Mouse (Mus musculus): ENCODE measurements at regions not wholly inside any gene's neighbourhood (a gene's known extent, or its start where the extent isn't known, plus 50 kb on each side); places are given as distances from the start of the nearest gene placed in this dataset.

DNA sequence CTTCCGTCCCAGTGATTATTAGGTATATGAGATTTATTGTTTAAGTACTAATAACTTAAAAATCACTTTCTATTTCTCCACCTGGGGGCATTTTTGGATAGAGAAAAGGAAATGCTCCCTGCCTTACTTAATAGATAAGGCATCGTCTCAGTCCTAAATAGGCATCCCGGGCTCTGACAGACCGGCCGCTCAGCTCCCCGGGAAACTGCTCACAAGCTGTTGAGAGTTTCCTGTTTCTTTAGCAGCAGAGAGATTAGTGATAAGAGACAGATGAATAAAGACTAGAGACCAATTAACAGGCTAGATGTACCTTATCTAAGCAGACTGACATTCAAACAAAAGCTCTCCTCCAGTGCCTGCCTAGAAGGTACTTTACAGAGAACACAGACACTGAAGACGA, 148.4 kb downstream of the Slc15a5 start:
- DNase-seq: peak; percentile 9

DNA sequence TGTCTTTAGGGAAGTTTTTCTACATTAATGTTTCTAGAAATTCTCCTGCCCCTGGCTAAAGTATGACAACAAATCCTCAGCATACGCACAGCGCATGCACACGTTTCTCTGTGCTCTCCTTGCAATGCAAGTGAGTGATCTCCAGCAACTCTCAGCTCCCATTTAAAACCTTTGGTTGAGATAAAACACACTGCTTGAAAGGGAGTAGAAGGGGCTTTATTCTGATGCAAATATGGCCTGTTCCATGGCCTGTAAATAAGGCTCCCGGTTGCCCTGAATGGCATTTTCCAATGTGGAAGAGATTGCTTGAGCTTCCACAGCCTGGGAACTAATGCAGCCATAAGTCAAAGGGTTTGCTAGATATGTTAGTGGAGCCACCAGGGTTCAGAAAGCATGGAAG, 156.4 kb downstream of the Slc15a5 start:
- no peak for DNase-seq

DNA sequence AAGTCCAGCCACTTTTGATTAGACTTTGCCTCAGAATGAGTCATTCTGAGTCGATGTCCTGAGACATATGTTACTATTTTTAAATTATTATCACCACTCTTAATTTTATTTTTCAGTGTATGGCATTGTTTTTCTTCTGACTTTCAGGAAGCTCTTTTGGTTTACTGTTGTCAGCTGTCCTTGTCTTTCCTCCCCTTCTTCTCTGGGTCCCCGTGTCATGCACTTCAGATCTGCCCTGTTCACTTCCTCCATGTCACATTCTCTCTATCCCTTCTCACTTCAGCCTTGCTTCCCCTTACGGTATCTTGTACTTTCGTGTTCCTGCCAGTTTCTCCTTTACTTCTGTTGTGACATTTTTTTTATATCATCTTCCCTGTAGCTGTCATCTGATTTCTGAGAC, 161.6 kb downstream of the Slc15a5 start:
- no peak for DNase-seq

DNA sequence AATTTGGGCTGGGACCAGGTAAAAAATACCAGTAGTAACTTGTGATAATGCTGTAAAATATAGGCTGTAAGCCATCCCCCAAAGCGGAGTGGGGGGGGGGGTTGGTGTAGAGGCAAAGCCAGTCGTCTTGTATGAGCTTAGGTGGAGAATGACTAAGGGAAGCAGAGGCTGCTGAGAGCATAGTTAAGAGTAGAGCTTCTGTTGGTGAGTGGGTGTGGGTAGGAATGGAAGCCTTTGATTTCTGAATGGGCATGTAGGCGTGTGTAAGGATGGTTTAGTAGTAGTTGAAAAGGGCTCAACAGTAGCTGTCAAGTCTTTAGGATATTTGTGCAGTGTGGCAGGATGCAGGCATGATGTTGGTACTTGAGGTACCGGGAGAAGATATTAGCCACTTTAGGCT, 153.5 kb downstream of the Dera start:
- no peak for DNase-seq
